Mouse (Mus musculus): Measurements from ENCODE around the gene Ppm1a. TPM values are rescaled to one million over a fixed set of nuclear protein-coding genes. Genes with fewer than 3 reads are reported as not detected.
"Not testable (repeated sequence)": the region's sequence is repeated elsewhere in the genome, so short reads cannot be mapped to it uniquely, and the experiment has no call there.

Ppm1a gene
- polyA plus RNA-seq, 1 experiment, result 153 TPM

GRCm38 (mm10) chr12:72771153-72771552, 13.9 kb downstream of the Ppm1a start:
- no peak overlapping the region for H3K27ac ChIP-seq (ENCODE audit: insufficient read depth, low read length)
- H3K4me3 ChIP-seq (ENCODE audit: insufficient read depth, low read length), result no peak overlapping the region
- TF ChIP-seq POLR2A (IDR thresholded peaks at IDR 0.05; ENCODE audit: low read depth, low read length) (no peak), CTCF (IDR thresholded peaks at IDR 0.05; ENCODE audit: borderline replicate concordance, insufficient read depth, low read length) (no peak)
- no peaks in the 10 kb centered on the region for H3K4me1 ChIP-seq (ENCODE audit: control insufficient read depth, insufficient read depth, low read length)

DNA sequence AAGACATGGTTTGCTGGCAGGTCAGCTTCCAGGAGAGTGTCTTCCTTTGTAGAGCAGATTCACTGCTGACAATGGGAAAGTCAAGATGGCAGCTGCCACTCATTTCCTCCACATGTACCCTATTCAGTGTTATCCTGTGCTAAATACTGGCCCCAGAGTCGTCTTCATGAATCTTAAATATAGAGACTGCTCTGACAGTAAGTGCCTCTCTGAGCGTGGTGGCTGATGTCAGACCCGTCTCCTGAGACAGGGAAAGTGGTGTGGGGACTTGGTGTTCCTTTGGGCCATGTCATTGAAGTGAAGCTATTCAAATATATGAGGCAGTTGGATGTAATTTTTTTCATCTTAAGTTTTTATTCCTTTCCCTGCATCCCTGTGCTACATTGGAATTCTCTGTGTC, 14.5 kb downstream of the Ppm1a start:
- no peaks in the 10 kb centered on the region for H3K4me1 ChIP-seq (ENCODE audit: control insufficient read depth, insufficient read depth, low read length)
- H3K4me3 ChIP-seq (ENCODE audit: insufficient read depth, low read length), result no peak overlapping the region
- TF ChIP-seq POLR2A (IDR thresholded peaks at IDR 0.05; ENCODE audit: low read depth, low read length), result no peak
- TF ChIP-seq CTCF (IDR thresholded peaks at IDR 0.05; ENCODE audit: borderline replicate concordance, insufficient read depth, low read length), result no peak
- no peak overlapping the region for H3K27ac ChIP-seq (ENCODE audit: insufficient read depth, low read length)

GRCm38 (mm10) chr12:72773921-72774320, 16.7 kb downstream of the Ppm1a start:
- H3K4me1 ChIP-seq (ENCODE audit: control insufficient read depth, insufficient read depth, low read length), result no peaks in the 10 kb centered on the region
- H3K27ac ChIP-seq (ENCODE audit: insufficient read depth, low read length), result no peak overlapping the region
- no peak overlapping the region for H3K4me3 ChIP-seq (ENCODE audit: insufficient read depth, low read length)
- TF ChIP-seq POLR2A (IDR thresholded peaks at IDR 0.05; ENCODE audit: low read depth, low read length) (no peak), CTCF (IDR thresholded peaks at IDR 0.05; ENCODE audit: borderline replicate concordance, insufficient read depth, low read length) (no peak)

GRCm38 (mm10) chr12:72777244-72777643, 20.0 kb downstream of the Ppm1a start:
- Histone ChIP-seq H3K27ac (ENCODE audit: insufficient read depth, low read length) (no peak overlapping the region), H3K4me3 (ENCODE audit: insufficient read depth, low read length) (no peak overlapping the region), H3K4me1 (ENCODE audit: control insufficient read depth, insufficient read depth, low read length) (no peaks in the 10 kb centered on the region)
- TF ChIP-seq CTCF (IDR thresholded peaks at IDR 0.05; ENCODE audit: borderline replicate concordance, insufficient read depth, low read length) (no peak), POLR2A (IDR thresholded peaks at IDR 0.05; ENCODE audit: low read depth, low read length) (no peak)

DNA sequence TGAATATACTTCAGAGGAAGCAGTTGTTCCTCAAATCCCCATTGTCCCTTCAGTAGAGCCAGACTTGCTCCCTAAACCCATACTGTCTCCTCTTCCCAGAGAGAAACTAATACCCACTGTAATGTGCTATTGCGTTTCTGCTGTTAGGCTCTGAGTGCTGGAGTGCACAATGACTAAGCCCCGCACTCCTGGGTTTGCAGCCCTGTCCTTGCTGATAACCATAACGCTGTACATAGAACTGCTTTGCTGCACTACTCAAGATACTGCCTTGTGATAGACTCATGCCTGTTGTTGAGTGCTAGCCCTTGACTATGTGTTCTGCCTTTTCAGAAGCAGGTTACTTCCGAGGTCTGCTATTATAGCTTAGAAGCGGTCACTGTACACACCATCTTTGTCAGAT, 22.9 kb downstream of the Ppm1a start:
- Histone ChIP-seq H3K4me1 (ENCODE audit: control insufficient read depth, insufficient read depth, low read length) (no peaks in the 10 kb centered on the region), H3K4me3 (ENCODE audit: insufficient read depth, low read length) (no peak overlapping the region), H3K27ac (ENCODE audit: insufficient read depth, low read length) (no peak overlapping the region)
- TF ChIP-seq POLR2A (IDR thresholded peaks at IDR 0.05; ENCODE audit: low read depth, low read length) (no peak), CTCF (IDR thresholded peaks at IDR 0.05; ENCODE audit: borderline replicate concordance, insufficient read depth, low read length) (no peak)

DNA sequence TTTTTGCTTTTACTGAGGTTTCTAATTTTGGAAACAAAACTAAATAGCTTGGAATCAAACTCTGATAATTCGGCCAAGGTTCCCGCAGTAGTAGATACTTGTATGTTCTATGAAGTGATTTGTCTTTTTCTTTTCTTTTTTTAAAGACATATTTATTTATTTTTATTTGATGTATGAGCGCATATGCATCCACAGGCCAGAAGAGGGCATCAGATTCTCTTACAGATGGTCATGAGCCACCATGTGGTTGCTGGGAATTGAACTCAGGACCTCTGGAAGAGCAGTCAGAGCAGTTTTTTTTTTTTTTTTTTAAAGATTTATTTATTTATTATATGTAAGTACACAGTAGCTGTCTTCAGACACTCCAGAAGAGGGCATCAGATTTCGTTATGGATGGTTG, 25.5 kb downstream of the Ppm1a start:
- H3K4me3 ChIP-seq (ENCODE audit: insufficient read depth, low read length); H3K27ac ChIP-seq (ENCODE audit: insufficient read depth, low read length); H3K4me1 ChIP-seq (ENCODE audit: control insufficient read depth, insufficient read depth, low read length): not testable (repeated sequence)

DNA sequence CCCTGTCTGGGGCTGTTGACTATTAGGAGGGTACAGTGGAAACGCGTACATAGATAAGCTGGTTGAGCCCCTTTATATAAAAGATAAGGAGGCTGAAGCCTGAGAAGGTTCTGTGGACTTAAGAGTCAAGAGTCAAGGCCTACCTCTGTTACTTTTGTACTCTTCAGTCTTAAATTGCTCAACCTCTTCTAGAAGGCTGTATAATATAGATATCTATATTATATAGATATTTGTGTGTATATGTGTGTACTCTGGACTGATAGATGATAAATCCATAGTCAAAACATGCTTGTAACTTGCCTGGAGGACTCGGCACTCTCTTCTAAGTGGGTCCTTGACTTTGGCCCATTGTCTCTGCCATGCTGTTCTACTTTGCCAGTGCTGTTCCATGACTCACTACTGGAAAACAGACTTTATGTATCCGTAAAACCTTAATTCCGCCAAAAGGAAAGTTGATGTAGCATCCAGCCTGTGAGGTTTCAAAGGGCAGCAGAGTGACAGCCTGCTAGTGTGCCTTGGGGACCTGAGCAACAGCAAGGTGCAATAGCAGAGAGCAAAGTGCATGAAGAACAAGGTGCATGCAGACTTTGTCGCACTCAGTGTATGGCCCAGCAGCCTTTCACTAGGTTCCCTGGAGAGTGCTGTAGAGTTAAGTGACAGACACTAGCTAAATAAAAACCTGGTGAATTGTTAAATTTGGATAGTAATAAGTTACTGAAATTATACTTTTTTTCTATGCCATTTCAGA, 28.1 kb downstream of the Ppm1a start:
- no peak overlapping the region for H3K27ac ChIP-seq (ENCODE audit: insufficient read depth, low read length)
- TF ChIP-seq CTCF (IDR thresholded peaks at IDR 0.05; ENCODE audit: borderline replicate concordance, insufficient read depth, low read length), result no peak
- no peak for TF ChIP-seq POLR2A (IDR thresholded peaks at IDR 0.05; ENCODE audit: low read depth, low read length)
- H3K4me1 ChIP-seq (ENCODE audit: control insufficient read depth, insufficient read depth, low read length), result no peaks in the 10 kb centered on the region
- H3K4me3 ChIP-seq (ENCODE audit: insufficient read depth, low read length), result no peak overlapping the region

- Histone ChIP-seq H3K27ac (ENCODE audit: insufficient read depth, low read length) (no peak overlapping the region), H3K4me3 (ENCODE audit: insufficient read depth, low read length) (no peak overlapping the region), H3K4me1 (ENCODE audit: control insufficient read depth, insufficient read depth, low read length) (no peaks in the 10 kb centered on the region)
- no peak for TF ChIP-seq CTCF (IDR thresholded peaks at IDR 0.05; ENCODE audit: borderline replicate concordance, insufficient read depth, low read length)
- TF ChIP-seq POLR2A (IDR thresholded peaks at IDR 0.05; ENCODE audit: low read depth, low read length), result no peak
Observed at GRCm38 (mm10) chr12:72786551-72786950, 29.3 kb downstream of the Ppm1a start.

GRCm38 (mm10) chr12:72786986-72787385, 29.7 kb downstream of the Ppm1a start:
- Histone ChIP-seq H3K27ac (ENCODE audit: insufficient read depth, low read length) (no peak overlapping the region), H3K4me1 (ENCODE audit: control insufficient read depth, insufficient read depth, low read length) (no peaks in the 10 kb centered on the region), H3K4me3 (ENCODE audit: insufficient read depth, low read length) (no peak overlapping the region)
- no peak for TF ChIP-seq POLR2A (IDR thresholded peaks at IDR 0.05; ENCODE audit: low read depth, low read length)

GRCm38 (mm10) chr12:72790538-72790937, 33.3 kb downstream of the Ppm1a start:
- Histone ChIP-seq H3K4me3 (ENCODE audit: insufficient read depth, low read length) (no peak overlapping the region), H3K4me1 (ENCODE audit: control insufficient read depth, insufficient read depth, low read length) (no peaks in the 10 kb centered on the region), H3K27ac (ENCODE audit: insufficient read depth, low read length) (no peak overlapping the region)
- TF ChIP-seq POLR2A (IDR thresholded peaks at IDR 0.05; ENCODE audit: low read depth, low read length) (no peak), CTCF (IDR thresholded peaks at IDR 0.05; ENCODE audit: borderline replicate concordance, insufficient read depth, low read length) (no peak)

Measured in embryonic fibroblast, embryonic 13.5 days (primary cell).